Mouse (Mus musculus) R1 (cell line): ENCODE measurements around the gene Tmem204.

Source experiments
- DNase-seq: peaks from one replicate; pipeline ENCODE4 v3.0.0-alpha.2; 2018; ENCODE audit warnings: low read depth, low spot score

Tmem204 gene

DNA sequence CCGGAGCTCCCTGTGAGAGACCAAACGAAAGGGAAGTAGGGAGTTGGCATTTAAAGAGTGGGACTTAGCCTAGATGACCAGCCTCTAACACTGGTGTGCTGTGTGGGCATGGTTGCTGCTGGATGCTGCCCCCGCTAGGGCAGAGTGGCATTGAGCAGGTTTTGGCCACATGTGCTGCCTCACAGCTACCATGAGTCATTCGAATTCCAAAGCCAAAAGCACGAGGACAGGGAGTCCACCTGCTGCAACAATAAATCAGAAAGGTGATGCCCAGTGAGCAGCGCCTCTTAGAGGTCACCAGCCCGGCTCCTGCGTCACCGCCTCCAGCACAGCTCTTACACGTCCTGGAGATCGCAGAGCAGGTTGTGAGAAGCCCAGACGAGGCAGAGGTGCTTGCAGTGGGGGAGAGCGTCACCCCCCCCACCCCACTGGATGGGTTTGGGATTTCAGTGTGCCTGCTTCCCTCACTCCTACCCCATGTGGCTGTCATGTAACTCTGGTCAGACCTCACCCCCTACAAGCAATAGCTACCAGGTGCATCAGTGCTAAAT is 1.5 kb upstream of the Tmem204 start:
- no peak for DNase-seq

DNA sequence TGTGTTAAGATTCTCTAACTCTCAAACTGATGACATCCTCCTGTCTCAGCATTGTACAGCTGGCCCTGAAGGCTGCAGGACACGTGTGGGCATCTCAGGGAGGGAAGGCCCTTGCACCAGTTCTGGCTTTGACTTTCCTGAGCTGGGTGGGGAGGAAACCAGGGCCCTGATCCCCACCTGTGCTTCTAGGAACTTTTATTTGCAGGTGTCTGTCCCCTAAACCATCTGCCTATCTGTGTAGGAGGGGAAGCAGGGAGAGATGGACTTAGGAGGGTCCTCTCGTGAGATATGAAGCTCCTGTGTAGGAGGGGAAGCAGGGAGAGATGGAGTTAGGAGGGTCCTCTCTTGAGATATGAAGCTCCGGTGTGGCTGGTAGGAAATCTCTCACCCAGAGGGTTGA is 504 bp downstream of the Tmem204 start:
- DNase-seq, result no peak

DNA sequence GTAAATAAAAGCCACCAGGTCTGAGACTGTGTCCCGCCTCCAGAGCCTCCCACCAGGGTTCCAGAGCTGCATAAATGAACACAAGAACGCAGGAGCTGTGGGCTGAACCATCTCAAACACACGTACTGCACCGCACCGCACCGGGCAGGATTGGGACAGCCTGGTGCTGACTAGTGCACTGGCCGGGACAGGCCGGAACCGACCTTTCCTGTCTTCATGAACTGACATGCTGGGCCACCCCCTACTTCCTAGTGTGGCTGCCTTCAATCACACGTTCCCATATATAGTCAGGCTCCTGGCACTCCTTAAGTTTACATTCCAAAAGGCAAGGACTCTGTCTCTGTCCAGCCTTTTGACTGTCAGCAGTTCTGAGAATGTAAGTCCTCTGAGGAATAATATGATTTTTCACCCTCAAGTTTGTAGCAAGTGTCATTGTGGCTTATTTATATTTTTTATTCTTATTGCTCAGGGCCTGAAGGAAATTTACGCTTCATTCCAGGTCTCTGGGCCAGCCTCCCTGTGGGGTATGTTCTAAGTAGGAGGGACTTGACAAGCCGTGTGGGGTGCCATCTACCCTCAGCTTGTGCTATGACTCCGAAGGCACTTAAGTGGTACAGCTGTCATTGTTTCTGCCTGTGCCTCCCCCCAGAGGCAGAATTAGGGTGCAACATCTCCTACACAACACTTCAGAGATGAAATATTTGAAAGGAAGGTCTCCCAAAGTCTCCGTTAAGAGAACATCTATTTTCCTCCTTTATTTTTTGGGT is 1.1 kb downstream of the Tmem204 start:
- no peak for DNase-seq

- no peak for DNase-seq
Observed at GRCm38 (mm10) chr17:25080960-25081381, 2.4 kb downstream of the Tmem204 start.

DNA sequence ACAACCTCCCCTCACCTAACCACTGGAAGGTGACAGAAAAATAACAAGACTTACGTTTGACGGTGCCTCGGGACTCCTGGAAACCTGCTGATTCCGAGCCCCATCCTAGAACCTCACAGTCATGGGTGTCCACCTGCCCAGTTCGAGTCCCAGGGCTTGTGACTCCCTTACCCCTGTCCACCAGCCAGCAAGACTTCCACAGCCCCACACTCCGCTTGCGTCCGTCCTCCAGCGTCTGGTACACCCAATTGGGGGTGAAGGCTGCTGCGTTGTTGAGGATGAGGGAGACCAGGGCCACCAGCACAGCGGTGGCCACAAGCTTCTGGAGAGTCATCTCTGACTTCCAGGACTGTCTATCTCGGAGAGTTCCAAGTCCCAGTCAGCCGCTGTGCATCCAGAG is 3.2 kb downstream of the Tmem204 start:
- DNase-seq, result no peak

DNA sequence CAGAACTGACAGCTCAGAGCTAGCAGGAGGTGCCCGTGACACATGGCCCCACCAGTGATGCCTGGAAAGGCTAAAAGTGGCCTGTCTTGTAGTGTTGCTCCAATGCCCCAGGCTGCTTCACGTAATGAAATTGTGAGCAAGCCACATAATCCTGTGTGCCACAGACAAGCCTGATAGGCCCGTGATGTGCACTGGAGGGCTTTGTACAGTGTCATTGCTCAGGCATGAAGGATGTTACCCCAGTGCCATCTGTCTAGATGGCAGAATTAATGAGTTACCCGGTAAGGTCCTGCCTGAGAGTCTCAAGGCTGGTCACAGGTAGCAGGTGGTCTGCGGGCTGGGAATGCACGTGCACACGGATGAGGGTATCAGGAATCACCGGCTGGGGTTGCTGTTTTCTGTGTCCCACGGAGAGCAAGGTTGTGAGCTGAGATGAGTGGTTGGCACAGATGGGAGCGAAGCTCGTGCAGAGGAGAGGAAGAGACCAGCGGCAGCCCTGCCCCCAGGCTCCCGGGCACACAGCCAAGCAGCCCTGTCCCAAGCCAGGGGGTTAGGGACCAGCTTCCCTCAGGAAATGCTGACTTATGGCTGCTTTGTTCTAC is 5.5 kb downstream of the Tmem204 start:
- no peak for DNase-seq

DNA sequence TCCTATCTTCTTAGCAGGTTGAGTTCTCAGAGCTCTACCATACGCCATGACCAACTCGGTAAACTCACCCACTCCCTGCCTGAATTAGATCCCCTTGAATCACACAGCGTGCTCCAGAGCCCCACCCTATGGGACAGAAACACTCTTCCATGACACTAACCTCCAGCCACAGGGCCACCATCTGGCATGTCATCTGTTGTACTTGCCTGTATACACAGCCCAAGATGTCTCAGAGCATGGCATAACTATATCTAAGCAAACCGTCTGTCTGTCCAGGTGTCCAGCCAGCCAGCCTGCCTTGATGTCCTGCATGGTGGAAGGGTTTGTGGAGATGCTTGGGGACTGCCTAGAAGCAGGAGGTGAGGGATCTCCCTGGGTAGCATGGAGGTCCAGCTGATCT is 6.5 kb downstream of the Tmem204 start:
- DNase-seq, result no peak

- DNase-seq, result no peak
Observed at GRCm38 (mm10) chr17:25068690-25069089, 14.7 kb downstream of the Tmem204 start.

DNA sequence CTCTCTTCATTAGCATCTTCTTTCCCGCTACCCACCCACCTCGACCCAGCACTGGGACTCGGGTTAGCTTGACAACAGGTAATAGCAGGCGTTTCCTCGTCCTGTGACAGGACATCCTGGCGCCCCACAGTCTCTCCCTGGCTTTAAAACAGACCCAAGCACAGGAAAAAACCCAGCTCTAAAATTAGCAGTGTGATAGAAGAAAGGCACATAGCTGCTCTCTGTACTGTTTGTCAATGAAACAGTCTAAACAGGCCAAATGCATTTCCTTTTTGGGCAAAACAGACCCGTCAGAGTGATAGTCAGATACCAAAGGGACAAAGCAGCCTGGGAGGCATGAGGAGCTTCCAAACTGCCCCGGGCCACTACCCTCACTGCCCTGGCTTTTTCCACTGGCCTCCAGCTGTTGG is 15.9 kb downstream of the Tmem204 start:
- no peak for DNase-seq

GRCm38 (mm10) chr17:25066595-25066994 is 16.8 kb downstream of the Tmem204 start:
- no peak for DNase-seq

GRCm38 (mm10) chr17:25065189-25065588 is 18.2 kb downstream of the Tmem204 start:
- no peak for DNase-seq

DNA sequence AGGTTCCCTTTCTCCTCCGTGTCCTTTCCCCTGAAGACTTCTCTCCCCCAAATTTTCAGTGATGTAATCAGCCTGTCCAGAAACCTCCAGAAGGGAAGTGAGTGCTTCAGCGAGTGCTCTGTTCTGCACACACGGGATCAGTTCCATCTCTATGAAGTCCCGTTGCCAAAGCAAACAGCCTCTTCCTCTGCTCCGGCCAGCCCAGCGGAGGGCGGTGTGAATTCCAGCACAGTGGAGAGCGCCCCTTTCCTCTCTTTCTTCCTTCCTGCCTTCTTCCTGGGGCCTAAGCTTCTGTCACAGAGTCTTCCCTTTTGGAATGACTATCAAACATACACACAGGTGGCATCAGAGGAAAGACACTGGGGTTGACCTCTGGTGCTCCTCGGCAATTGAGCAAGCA is 19.0 kb downstream of the Tmem204 start:
- DNase-seq, result no peak

DNA sequence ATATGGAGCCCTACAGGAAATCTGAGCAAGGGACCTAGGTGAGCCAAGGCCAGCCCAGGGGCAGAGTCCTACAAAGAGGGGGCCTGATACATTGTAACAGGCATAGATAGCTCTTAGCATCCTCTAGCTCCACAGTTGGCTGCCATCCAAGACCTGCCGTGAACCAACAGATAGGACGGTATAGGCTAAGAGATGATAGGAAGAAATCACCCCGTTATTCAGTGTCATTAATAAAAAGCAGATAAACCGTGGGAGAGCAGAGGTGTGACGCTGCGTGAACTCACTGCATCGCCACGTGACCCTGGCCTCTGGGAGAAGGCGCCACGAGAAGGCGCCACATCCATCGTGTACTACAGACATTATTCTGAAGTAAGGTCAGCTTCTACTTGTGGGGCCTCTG is 19.5 kb downstream of the Tmem204 start:
- no peak for DNase-seq

DNA sequence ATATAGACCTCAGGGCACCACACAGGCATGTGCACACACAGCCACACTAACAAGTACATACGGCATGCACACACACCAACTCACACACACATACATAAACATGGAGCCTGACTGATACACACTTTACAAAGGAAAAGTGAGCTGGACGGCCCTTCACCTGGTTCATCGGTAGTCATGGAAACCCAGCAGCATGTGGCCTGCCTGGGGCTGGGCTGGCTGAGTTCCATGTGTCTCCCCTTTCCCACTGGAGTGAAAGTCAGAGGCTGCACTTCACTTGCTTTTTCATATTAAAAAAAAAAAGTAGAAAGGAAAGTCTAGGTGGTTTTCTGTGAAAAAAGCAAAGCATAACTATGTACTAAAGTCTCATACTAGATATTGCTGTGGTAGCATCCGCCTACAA is 20.1 kb downstream of the Tmem204 start:
- DNase-seq, result no peak

GRCm38 (mm10) chr17:25057041-25057440 is 26.4 kb downstream of the Tmem204 start:
- no peak for DNase-seq

DNA sequence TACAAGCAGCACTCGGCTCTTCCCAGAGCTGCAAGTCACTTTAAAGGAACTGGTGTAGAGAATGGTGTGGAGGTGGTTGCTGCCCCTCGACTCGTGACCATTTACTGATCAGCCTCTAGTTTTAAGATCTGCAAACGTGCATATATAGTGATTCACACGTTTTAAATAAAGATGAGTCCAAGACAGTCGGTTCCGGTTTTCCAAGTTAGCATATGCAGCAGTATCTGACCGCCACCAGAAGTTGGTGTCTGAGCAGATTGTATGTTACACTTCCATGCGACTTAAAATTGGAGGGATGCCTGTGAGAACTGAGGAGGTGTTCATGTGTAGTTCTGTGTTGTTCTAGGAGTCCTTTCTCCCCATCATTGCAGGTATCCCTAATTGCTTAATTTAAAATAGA is 30.1 kb downstream of the Tmem204 start:
- no peak for DNase-seq

DNA sequence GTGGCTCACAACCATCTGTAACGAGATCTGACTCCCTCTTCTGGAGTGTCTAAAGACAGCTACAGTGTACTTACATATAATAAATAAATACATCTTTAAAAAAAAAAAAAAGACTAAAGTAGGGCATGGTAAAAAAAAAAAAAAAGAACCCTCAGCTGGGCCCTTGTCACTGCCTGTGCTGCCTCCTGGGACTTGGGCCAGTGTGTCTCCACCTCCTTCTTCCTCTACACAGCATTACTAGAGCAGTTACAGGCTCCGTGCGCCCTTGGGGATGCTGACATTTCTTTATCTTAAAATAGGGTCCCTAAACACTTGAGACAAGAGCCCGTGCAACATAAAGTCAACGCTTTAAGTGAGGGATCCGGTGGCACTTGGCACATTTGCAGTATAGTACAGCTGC is 36.2 kb downstream of the Tmem204 start:
- DNase-seq, result no peak

DNA sequence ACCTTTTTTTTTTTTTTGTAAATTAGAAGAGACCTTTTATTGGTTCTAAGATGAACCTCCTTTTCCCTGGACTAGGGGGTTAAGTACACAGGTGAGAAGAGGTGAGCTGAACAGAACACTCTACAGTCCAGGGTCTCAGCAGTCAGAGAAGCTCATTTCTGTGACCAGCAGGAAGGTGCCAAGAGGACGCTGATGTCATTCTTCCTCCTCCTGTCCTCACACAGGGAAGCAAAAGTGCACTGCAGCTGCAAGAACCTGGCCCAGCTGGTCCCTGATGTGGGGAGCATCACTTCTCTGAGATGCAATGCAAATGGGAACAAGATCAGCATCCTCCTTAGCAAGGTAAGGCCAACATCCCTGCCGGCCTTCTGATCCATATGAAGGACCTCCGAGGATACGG is 38.1 kb downstream of the Tmem204 start:
- no peak for DNase-seq

GRCm38 (mm10) chr17:25044879-25045278 is 38.5 kb downstream of the Tmem204 start:
- DNase-seq, result no peak

- peak; percentile 28 for DNase-seq
Observed at GRCm38 (mm10) chr17:25036183-25036582, 47.2 kb downstream of the Tmem204 start.

- peak; percentile 87 for DNase-seq
Observed at GRCm38 (mm10) chr17:25016292-25017132, 66.9 kb downstream of the Tmem204 start.

GRCm38 (mm10) chr17:25015655-25016291 is 67.6 kb downstream of the Tmem204 start, which contains the start of the genes Cramp1l and Ift140:
Gene Cramp1l, minus strand, starts transcription at chr17:25015788.
Gene Ift140, plus strand, starts transcription at chr17:25016085.
- DNase-seq, result peak; percentile 99
